Mouse (Mus musculus) monocyte, adult 5-6 weeks (primary cell): ENCODE measurements around the gene Uvssa. TPM values are rescaled to one million over a fixed set of nuclear protein-coding genes. Genes with fewer than 3 reads are reported as not detected.

ENCODE experiments used
- ATAC-seq: fragments of 153-309, 156-312 bp; replicated peaks from 2 replicates; pipeline ENCODE4 v1.8.0; 2017; ENCODE audit warnings: mild to moderate bottlenecking; ENCODE audit not compliant: low TSS enrichment, insufficient number of reproducible peaks, severe bottlenecking, poor library complexity, low FRiP score
- total RNA-seq: library from RNA; stranded (forward); fragments of 200-1000, 200-491, 200-594 nt; gene quantifications from 3 replicates; pipeline ENCODE4 v1.2.3, GENCODE M21; 2017

Gene Uvssa
- total RNA-seq, 1 experiment from 2014 or later, result 13.1 TPM

GRCm38 (mm10) chr5:33433201-33434138 lies 55.1 kb downstream of the Uvssa start, which contains the start of gene Nkx1-1:
Nkx1-1 (minus strand) TSS chr5:33433976.
- no peak for ATAC-seq

- ATAC-seq, result no peak
Measured at GRCm38 (mm10) chr5:33434141-33434780, 55.9 kb downstream of the Uvssa start.

- no peak for ATAC-seq
Measured at GRCm38 (mm10) chr5:33435151-33435550, 56.8 kb downstream of the Uvssa start.

- no peak for ATAC-seq
Measured at GRCm38 (mm10) chr5:33435941-33436340, 57.6 kb downstream of the Uvssa start.

GRCm38 (mm10) chr5:33438214-33438613 lies 59.9 kb downstream of the Uvssa start:
- ATAC-seq, result no peak

- ATAC-seq, result peak; percentile 53
Measured at GRCm38 (mm10) chr5:33442927-33443710, 64.8 kb downstream of the Uvssa start.

GRCm38 (mm10) chr5:33443794-33444193 lies 65.4 kb downstream of the Uvssa start:
- ATAC-seq, result no peak

- no peak for ATAC-seq
Measured at GRCm38 (mm10) chr5:33455737-33456136, 77.4 kb downstream of the Uvssa start.

GRCm38 (mm10) chr5:33458132-33458622 lies 79.8 kb downstream of the Uvssa start:
- ATAC-seq, result no peak

GRCm38 (mm10) chr5:33459111-33459510 lies 80.8 kb downstream of the Uvssa start:
- ATAC-seq, result no peak

- no peak for ATAC-seq
Measured at GRCm38 (mm10) chr5:33464390-33464789, 86.0 kb downstream of the Uvssa start.

- ATAC-seq, result no peak
Measured at GRCm38 (mm10) chr5:33465464-33465863, 87.1 kb downstream of the Uvssa start.

Other genes starting within 250 kb of the Uvssa start
- gene Spon2, start 160.1 kb upstream of the Uvssa start, total RNA-seq, result not detected in 3 replicates
- gene Ctbp1, start 103.6 kb upstream of the Uvssa start, total RNA-seq, result 106 to 143 TPM (median 135 TPM) in 3 replicates
- 131 to 170 TPM (median 150 TPM) in 3 replicates for gene Maea, start 43.0 kb upstream of the Uvssa start, total RNA-seq
- gene Nkx1-1, start 55.4 kb downstream of the Uvssa start, total RNA-seq, result not detected in 3 replicates